Mouse (Mus musculus) inflammation-experienced regulatory T-cells (primary cell): ENCODE data around the gene Kctd8. TPM values are rescaled to one million over a fixed set of nuclear protein-coding genes. Genes with fewer than 3 reads are reported as not detected.

Source experiments
- polyA plus RNA-seq, 2 experiments: library from polyadenylated mRNA; unstranded; fragments of 100-300 nt; shearing (Covaris generic); gene quantifications; one replicate each; pipeline ENCODE4 v1.2.1; 2017

The Kctd8 gene
- not detected for polyA plus RNA-seq

DNA sequence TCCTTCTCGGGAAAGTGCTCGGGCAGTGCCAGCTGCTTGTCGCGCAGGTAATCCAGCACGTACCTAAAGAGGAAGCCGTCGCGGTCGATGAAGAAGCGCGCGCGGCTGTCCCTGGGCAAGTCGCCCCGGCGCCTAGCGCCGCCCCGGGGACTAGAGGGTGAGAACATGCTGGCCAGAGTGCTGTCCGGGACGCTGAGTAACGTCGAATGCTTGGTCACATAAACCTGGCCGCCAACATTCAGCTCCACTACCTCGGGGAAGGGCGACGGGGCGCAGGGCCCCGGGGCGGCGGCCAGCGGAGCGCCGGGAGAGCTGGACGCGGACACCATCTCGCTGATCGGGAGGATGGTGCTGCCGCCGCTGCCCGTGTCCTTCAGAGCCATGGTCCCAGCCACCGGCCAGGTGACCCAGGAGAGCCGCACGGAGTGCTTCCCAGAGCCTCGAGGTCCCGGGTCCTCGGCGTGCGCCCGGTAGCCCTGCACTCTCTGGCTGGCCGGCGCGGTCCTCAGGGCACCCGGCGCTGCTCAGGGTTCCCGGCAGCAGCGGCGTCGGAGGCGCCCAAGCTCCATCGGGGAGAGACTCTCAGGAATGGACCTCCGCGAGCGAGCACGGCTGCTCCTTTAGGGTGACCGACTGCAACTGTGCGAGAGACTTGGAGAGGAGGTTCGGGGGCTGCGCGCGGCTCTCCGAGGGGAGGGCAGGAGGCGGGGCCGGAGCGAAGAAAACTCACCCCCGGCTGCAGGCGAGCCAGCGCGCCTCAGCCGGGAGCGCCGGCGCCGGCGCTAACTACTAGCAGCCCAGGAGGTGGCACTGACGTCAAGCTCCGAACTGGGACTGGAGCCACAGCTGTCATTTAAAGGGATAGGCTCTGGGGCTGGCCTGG, at the start of gene Kctd8:
Gene Kctd8, minus strand, starts transcription at position 761 of the 883 bp plus-strand sequence.

Other genes with a start within 250 kb of the Kctd8 start
- gene Yipf7, start 201.0 kb upstream of the Kctd8 start, polyA plus RNA-seq: under 1 TPM; 0.13 to 0.39 TPM
- 10 to 100 TPM; 34.2 to 41.2 TPM for gene Guf1, start 215.2 kb upstream of the Kctd8 start, polyA plus RNA-seq